Mouse (Mus musculus): Measurements from ENCODE around the gene Tjp1. TPM values are rescaled to one million over a fixed set of nuclear protein-coding genes. Genes with fewer than 3 reads are reported as not detected.

Tjp1 gene
- total RNA-seq, 4 experiments from 2014 or later = 132 to 163 (median 150) TPM

DNA sequence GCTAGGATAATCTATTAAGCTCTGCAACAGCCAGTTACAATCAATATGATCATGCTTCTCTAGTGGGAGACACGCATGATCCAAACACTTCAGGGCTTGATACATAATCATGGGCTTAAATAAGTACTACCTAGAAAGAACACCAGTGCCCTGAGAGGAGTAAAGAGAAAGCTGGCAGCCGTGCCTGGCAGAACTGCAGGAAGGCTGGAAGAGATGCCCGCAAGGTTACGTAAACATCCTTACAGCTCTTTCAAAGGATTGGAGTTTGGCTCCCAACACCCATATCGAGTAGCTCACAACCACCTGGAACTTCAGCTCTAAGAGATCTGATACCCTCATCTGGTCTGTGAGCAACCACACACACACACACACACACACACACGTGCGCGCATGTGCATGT is 167.8 kb downstream of the Tjp1 start:
- DNase-seq (ENCODE audit: low spot score in 2 of 2) = no peak

DNA sequence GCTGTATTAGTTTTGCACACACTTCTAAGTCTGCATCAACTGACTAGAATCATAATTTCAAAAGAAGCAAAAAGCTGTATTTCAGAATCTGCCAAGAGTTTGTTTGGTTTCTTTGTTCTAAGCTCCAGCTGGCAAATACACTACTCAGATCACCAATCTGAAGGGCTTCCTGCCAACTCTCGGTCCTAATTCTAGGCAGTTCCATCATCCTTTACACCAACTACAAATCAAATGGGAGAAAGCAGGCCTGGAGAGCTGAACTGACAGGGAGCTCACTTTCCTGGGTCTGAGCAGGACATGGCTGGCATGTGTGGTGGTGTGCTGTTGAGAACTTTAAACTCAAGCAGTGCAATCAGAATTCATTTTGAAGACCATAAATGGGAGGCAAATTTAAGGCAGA is 170.0 kb downstream of the Tjp1 start:
- DNase-seq (ENCODE audit: low spot score in 2 of 2) = peak; percentile 82 to 84

DNA sequence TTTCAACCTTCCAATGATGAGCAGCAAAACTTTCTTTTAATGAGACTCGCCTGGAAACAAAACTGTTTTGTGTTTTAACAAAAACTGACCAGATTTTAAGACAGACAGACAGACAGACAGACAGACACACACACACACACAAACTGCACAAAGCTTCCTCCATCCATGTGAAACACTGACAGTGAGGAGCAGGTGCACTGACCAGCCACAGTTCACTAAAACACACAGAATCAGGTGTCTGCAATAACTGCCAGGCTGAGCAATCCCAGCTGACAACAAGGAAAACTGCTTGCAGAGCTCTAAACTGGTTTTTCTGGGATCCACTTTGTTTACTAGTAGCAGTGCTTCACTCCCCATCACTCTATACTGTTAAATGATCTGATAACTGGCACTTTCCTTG is 171.4 kb downstream of the Tjp1 start:
- DNase-seq (ENCODE audit: low spot score in 2 of 2) = no peak

DNA sequence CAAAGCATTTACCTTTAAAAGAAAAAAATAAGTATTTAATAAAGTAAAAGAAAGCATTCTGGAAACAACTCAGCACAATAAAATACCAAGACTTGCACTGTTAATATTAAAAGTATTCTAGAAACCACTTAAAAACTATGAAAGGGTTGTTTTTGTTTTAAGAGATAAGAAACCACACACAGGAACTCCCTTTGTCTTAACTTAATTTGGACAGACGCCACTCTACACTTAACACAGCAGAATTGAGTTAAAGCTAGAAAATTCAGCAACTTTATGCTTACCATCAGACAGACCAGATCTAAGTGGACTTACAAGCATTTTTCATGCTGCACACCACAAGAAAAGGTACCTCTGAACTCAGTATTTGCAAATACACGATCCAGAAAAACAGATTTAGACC is 172.7 kb downstream of the Tjp1 start:
- no peak for DNase-seq (ENCODE audit: low spot score in 2 of 2)

DNA sequence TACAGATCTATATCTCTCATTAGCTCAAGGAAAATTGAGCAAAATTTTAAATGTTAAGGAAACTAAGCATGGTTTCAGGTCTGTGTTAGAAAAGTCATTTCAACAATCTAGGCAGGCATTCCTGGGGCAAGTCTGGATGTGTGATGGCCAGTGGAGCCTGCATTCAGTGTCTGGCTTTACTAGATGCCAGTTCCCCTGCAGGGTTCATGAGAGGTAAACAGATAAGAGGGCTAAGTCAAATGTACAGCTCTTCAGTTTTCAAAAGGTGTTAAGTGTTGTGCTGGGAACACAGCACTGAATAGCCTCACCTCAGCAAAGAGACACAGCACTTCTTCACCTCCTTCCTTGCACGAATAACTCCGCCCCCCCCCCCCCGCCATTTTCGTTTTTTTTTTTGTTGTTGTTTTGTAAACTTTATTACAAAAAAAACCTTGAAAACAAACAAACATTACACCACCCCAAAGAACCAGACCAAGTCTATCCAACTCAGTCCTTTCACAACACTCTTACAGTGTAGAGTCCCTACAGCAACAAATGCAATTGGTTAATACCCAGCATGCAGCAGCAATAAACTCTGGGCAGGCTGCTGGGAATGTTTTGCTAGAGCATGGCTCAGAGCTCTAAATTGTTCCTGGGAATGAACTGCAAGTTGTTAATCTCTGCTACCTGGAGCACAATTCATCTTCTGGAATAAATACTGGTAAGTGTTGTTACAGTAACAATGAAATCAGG is 177.1 kb downstream of the Tjp1 start:
- no peak for DNase-seq (ENCODE audit: low spot score in 2 of 2)

DNA sequence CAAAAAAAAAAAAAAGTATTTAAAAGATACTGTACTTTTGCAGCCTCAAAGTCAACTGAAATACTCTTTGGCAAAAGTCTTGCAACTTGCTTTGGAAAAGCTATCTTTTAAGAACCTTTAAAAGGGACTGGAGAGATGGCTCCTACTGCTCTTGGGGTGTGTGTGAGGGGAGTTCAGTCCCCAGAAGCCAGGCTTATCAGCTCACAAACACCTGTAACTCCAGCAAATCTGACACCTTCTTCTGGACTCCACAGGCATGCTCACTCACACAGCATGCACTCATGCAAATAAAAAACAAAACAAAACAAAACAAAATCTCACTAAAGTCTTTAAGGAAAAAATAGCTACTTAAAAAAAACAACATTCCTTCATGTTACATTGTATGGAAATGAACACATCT is 179.0 kb downstream of the Tjp1 start:
- no peak for DNase-seq (ENCODE audit: low spot score in 2 of 2)

DNA sequence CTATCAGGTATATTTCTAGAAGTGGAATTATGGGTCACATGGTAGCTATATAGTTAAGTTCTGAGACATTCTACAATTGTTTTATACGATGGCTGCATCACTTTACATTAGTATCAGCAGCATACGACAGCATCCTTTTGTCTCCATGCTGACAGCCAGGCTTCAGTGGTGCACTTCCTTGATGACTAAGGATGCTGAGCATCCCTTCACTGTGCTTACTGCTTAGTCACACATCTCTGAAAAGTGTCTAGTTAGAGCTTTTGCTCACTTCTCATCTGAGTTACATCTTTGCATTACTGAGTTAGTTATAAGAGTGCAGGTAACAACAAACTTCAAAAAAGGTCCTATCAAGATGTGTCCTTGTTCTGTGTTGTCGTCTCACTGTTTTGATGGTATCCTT is 182.3 kb downstream of the Tjp1 start:
- no peak for DNase-seq (ENCODE audit: low spot score in 2 of 2)

DNA sequence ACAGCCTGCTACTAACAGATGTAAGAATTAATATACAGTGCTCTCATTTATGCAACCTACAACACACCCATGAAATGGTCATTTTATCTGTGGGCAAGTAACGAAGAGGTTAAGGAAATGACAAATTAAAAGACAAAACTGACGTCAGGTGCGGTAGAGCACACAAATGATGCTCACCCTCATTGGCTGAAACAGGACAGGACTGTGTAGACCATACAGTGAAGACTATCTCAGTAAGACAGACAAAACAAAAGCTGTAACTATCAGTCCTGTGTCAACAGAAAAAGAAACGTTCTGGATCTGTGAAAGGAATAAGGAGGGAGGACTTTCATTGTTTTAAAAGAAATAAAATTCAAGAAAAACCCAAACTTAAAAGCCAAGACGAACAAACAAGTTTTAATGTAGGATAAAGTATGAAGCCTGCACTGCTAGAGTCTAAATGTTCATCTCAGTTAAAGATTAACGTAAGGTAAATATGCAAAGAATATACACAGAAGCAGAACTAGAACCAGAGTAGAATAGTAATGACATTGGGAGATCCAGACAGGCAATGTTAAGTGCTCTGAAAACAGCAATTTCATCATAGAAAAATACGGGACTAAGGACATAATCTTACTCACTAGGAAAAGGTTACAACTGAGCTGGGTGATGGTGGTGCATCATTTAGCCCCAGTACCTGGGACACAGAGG is 189.9 kb downstream of the Tjp1 start:
- DNase-seq (ENCODE audit: low spot score in 2 of 2) = no peak

DNA sequence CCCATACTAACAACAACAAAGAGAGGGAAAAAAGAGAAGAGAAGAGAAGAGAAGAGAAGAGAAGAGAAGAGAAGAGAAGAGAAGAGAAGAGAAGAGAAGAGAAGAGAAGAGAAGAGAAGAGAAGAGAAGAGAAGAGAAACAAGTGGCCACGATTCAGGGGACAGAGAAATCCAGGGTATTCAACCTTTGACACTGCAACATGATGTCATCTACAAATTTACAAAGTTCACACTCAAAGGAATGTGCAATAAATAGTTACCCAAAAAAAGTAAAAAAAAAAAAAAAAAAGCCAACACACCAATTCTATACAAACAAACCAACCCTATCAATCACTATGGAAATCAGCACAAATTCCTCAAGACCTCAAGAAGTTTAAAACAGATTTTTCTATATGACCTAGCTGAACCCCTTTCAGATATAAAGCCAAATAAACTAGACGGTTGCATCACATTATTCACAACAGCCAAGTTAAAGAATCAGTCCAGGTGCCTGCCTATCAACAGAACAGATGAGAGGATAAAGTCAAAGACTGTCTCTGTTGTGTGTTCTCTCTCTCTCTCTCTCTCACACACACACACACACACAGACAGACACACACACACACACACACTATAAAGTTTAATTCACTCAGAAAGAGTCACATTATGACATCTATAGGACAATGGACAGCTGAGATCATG is 194.4 kb downstream of the Tjp1 start:
- no peak for DNase-seq (ENCODE audit: low spot score in 2 of 2)

DNA sequence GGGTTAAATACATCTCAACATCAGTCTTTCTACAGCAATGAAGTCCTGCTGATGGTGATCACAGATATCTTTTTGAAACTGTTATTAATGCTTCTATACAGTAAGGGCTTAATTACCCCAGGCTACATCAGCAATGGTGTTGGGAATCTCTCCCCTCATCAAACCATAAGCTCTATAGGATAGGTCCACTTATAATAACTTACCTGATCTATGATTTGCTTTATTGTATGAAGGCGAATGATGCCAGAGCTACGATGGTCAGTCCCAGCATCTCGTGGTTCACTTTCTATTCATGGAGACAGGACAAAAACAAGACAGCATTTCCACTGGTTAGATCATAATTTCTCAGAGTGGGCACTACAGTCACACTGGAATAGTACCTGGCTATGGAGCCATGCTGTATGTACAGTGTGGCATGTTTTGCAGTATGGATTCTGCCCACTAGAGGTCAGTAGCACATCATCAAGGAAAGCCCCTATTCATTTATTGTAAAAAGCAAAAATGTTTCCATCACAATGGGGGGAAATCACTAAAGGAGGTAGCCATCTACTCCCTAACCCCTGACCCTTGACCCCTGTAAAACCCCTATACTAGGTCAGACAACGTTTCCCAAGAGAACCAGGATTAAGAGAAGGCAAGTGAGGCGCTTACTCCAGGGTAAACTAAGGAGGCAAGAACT is 208.4 kb downstream of the Tjp1 start:
- DNase-seq (ENCODE audit: low spot score in 2 of 2) = peak; percentile 35 to 75

DNA sequence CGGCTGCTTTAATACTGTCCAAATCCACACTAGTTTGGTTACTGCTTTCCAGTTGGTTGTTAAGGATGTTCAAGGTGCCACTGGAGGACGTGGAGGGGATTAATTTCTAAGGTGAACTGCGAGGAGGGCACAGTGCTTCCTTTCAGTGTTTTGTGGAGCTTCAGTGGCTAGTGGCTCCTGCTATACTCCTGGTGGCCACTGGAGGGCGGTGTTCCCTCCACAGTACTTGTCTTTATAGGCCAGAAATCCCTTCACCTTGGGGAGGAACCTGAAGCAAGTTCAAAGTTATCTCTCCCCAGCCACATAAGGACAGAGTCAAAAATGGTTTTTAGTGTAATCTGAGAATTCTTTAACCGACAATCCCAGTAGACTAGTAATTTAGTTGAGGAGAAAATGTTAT is 210.2 kb downstream of the Tjp1 start:
- peak in 1 of 2 experiments; percentile 69 for DNase-seq (ENCODE audit: low spot score in 2 of 2)

DNA sequence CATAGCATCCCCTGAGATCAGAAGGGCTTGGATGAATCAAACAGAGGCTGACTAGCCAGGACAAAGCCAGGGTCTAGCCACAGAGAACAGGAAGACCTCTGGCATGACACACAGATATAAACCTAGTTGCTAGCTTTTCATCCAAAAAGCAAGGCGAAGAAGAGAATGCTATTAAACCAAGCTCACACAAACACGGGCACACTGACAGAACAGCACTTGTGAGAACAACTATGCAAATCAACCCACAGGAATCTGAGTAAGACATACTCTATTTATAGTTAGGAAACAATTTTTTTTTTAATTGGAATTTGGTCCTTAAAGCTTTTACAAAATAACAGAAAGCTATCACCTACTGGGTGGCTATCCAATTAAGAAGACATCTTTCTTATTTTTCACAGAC is 212.4 kb downstream of the Tjp1 start:
- DNase-seq (ENCODE audit: low spot score in 2 of 2) = no peak

DNA sequence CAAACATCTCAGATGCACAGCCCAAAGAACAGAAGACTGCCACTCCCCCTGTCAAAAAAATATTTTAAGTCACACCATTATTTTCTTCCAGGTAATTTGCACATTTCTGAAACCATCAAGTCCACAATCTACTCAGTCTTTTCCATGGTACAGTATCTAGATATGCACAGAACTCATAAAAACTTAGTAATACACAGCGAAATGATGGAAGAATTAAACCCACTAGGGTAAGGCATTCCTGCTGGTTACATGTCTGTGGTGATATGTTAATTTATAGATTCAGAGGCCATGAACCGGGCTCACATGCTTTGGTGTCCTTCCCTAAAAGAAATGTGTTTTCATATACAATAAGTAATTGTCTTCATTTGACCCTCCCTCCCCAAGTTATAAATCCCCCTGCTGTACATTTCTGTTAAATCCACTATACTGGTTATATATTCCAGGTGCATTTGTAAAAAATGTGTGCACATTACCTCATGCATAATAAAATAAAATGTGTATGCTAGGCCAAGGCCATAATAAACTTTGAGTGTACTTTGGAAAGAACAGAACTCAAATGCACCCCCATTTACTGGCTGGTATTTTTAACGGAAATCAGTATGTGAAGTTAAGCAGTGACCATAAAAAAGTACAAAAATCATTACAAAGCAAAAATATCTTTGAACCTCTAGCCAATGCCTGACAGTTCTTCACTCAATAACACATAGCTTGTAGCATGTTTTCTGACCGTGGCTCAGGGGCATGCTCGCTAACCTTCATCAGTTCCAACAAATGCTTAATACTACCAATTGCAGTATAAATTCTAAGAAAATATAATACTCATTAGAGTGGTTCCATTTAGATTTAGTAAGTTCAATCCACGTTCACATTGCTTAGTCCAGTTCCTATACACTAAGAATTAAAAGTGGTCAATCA is 230.6 kb downstream of the Tjp1 start:
- no peak for DNase-seq (ENCODE audit: low spot score in 2 of 2)

DNA sequence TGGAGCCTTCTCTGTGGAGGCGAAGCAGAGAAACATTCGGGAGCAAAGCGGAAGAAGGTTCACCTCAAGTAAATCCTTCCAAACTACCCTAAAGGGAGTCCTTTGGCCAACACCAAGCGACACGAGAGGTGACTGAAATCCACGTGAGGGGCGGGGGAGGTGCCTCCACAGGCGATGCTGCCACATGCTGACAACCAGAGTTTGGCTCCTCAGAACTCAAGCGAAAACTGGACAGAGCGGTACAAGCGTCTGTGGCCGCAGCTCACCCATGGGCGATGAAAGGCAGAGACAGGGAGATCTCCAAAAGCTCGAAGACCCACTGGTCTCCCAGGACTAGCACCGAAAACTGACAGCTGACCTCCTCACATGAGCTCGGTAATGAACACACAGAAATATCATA is 244.7 kb downstream of the Tjp1 start:
- no peak for DNase-seq (ENCODE audit: low spot score in 2 of 2)

DNA sequence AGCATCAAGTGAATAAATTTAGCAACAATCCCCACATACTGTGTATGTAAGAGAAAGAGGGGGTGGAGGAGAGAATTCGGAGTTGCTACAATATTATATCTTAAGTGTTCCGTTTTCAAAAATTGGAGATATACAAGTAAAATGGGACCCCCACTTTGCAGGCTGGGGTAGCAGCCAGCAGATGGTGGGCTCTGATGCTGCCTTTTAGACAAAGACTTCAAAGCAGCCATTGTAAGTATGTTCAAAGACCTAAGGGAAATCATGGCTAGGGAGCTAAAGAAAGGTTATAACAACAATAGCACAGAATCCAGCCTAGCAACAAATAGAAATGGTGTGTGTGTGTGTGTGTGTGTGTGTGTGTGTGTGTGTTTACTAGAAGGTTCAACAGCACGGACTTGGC is 245.6 kb downstream of the Tjp1 start:
- no peak for DNase-seq (ENCODE audit: low spot score in 2 of 2)

DNA sequence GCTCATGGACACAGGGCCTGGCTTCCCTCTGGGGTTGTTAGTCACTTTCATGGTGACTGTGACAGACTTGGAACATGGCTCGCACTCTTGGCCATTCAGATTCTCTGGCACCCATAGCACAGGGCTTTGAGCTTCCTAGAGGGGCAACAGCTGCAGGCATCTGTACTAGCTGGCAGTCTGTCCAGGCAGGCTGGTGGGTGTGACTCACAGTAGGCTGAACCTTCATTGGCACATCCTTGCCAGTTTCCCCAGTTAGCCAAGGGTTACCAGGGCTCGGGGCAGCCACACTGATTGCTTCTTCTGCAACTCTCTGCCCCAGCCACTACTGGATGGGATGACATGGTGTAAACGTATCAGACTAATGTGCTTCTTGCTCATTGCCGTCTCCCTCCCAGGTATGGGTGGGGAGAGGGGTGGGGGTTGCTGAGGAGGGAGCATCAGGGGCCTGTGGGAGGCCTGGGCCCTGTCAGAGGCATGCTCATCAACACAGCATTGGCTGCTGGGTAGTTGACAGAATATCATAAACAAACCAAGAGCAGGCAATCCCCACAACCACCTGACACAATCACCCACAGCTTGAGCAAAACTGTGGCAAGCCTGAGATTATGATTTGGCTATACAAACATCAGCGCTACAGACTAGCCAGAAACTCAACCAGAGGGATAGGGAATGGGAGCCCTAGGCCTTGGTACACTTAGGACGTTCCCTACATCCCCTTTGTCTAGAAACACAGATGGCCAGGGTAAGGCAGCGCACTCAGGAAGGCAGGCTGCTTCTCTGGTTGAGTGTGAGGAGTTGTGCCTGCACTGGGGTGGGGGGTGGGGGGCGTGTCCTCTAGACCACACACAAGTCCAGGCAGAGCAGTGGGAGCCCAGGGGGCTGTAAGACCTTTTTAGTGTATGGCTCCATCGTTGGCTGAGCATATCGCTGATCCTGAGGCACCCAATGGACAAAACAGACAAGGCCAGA is 246.4 kb downstream of the Tjp1 start:
- DNase-seq (ENCODE audit: low spot score in 2 of 2) = no peak

DNA sequence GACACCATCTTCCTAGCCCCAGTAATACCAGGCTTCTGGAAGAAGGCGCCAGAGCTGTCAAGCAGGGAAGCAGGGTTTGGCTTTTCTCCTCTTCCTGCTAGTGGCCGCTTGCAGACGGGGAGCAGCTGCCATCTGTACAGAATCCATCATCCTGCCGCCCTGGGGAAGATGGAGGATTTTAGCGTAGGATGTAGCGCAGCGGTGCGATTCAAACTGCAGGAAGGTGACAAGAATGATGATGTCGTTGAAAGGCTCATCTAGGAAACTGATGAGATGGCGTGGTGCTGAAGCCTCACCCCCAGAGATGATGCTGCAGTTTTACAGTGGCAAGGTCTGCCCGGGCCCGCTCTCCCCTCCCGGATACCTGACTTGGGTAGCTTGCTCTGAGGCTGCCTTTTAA is 248.3 kb downstream of the Tjp1 start:
- peak; percentile 14 to 15 for DNase-seq (ENCODE audit: low spot score in 2 of 2)

DNA sequence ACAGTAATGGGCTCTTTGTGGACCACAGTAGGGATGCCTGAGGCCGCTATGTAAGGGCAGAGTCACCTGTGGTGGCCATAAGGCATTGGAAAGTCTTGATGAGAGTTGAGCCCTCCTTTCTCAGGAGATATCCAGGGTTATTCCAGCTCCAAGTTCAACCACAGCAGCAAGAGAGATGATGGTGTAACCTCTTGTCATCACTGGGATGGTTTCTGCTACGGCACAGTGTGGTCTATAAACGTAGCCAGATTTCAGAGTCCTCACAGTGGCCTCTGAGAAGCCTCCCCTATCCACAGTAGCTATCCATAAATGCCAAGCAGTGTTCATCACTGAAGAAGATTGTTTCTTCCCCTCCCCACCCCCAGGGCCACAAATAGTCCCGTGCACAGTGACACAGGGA is 251.8 kb downstream of the Tjp1 start:
- DNase-seq (ENCODE audit: low spot score in 2 of 2) = no peak

DNA sequence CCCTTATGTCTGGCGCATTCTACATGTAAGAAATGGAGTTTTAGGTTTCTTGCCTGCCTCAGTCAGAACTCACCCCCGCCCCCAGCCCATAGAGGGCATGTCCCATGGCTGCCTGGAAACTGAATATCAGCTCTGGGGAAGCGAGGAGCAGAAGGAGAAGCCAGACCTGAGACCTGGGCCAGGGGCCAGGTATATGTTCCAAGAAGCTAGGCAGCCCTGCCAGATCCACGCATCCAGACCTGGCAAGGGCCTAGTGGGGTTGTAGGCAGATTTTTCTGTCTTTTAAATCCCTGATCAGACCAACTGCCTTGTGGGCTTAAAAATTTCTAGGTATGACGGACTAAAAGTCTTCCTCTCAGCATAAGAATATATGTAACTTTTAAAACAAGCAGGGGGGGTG is 253.4 kb downstream of the Tjp1 start:
- DNase-seq (ENCODE audit: low spot score in 2 of 2) = no peak

DNA sequence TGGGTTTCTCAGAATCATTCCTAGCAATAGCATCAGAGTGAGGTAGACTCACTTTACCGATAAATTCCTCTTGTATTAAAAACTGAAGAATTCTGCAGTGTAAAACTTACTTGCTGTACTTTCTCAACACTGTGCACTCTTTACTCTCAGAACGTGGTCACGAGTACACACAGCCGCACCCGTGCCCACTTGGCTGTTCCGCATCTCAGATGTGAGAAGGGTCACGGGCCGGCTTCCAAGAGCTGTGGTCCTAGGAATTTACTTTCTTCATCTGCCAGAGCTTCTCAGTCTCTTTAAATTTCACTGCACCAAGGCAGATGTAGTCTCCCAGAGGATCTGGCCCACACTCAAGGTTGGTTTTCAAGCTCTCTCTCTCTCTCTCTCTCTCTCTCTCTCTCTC is 277.9 kb downstream of the Tjp1 start:
- DNase-seq (ENCODE audit: low spot score in 2 of 2) = no peak
